ENCODE assay signal across 9 mouse cellular contexts in the genomic region with DNA sequence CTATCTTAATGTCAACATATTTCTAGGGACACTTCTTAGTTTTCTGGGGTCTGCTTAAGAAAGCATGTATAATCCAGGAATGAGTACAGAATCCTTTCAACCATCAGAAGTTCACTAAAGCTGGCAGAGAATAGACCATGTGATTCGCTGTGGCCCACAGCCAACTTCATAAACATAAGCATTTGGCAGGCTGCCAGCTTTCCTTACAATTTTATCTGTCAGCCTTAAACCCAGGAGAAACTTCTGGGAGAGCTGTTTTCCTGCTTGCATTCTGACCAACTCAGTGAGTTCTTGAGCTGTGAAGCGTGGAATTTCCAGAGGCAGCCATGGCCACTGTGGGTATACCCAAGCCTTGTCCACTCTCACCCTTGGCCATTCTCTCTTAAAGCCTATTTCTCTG.
DNase-seq lines count a peak whose midpoint lies in the region; ATAC-seq and TF ChIP-seq lines count a peak whose summit lies in the region.
"Had no signal": no experiment of that assay in that cellular context is flagged by ENCODE, and none has a peak within 500 bp of the region (broad histone marks: within the 10 kb centered on the region; RNA-seq: fewer than 3 reads in every experiment).

No protein-coding gene starts in this region.

- 69% methylated on average over 2 of the region's 2 CpGs for WGBS in forebrain, embryonic 14.5 days
- WGBS in forebrain, embryonic 11.5 days, result 85% methylated on average over 2 of the region's 2 CpGs
- 12% methylated on average over 2 of the region's 2 CpGs for WGBS in embryonic facial prominence, embryonic 15.5 days
- 47% methylated on average over 2 of the region's 2 CpGs for WGBS in hindbrain, postnatal 0 days

- no peak overlapping the region for H3K27ac ChIP-seq in forebrain, embryonic 14.5 days (ENCODE audit: low read depth, low read length)
- H3K27ac ChIP-seq in forebrain, embryonic 11.5 days (ENCODE audit: low read depth, low read length), result no peak overlapping the region
- peak overlapping the region; percentile 68 for H3K27ac ChIP-seq in embryonic facial prominence, embryonic 15.5 days (replicated peaks)
- no peak overlapping the region for H3K27ac ChIP-seq in hindbrain, postnatal 0 days
- H3K27ac ChIP-seq: liver, embryonic 14.5 days had no signal

- peak; percentile 89 for DNase-seq in forebrain, embryonic 14.5 days (ENCODE audit: low spot score)
- DNase-seq in forebrain, embryonic 11.5 days (ENCODE audit: low spot score), result no peak
- peak; percentile 76 for DNase-seq in hindbrain, postnatal 0 days (ENCODE audit: low spot score)
- peak; percentile 38 for DNase-seq in left cerebral cortex, postnatal 4 days
- peak; percentile 4 for DNase-seq in ovary, postnatal 10 days (ENCODE audit: low spot score)
- DNase-seq in c-Kit-positive CD71-positive TER-119-positive erythroid progenitor cells, embryonic 14.5 days (ENCODE audit: low spot score), result no peak
- no peak for DNase-seq in B cell, adult 2 months

- no peak overlapping the region for H3K4me3 ChIP-seq in forebrain, embryonic 14.5 days (ENCODE audit: low read depth, low read length)
- H3K4me3 ChIP-seq in forebrain, embryonic 11.5 days (ENCODE audit: low read depth, low read length), result no peak overlapping the region
- no peak overlapping the region for H3K4me3 ChIP-seq in embryonic facial prominence, embryonic 15.5 days (replicated peaks)
- no peak overlapping the region for H3K4me3 ChIP-seq in hindbrain, postnatal 0 days (ENCODE audit: low read length)

- intact Hi-C loops in left cerebral cortex, postnatal 4 days (cut with DNase I), result no loop called here

- ATAC-seq in forebrain, embryonic 14.5 days, result peak; percentile 65
- no peak for ATAC-seq in forebrain, embryonic 11.5 days (replicated peaks; ENCODE audit: low FRiP score)
- ATAC-seq in embryonic facial prominence, embryonic 15.5 days (ENCODE audit: insufficient number of reproducible peaks, low FRiP score, low TSS enrichment, low read depth), result peak; percentile 51; the same call in 1 of the 2 replicates
- ATAC-seq in hindbrain, postnatal 0 days, result 0 out of 2 replicates have a peak, but pooled peaks have one; percentile 47

- no peaks in the 10 kb centered on the region for H3K27me3 ChIP-seq in forebrain, embryonic 14.5 days (replicated peaks; ENCODE audit: control insufficient read depth, insufficient read depth, low read length)
- no peaks in the 10 kb centered on the region for H3K27me3 ChIP-seq in forebrain, embryonic 11.5 days (ENCODE audit: control insufficient read depth, insufficient read depth, low read length)
- H3K27me3 ChIP-seq in embryonic facial prominence, embryonic 15.5 days, result no peaks in the 10 kb centered on the region
- no peaks in the 10 kb centered on the region for H3K27me3 ChIP-seq in hindbrain, postnatal 0 days (ENCODE audit: insufficient read depth, low read length)

- H3K4me2 ChIP-seq in forebrain, embryonic 14.5 days (ENCODE audit: low read length), result no peak overlapping the region
- no peak overlapping the region for H3K4me2 ChIP-seq in forebrain, embryonic 11.5 days (ENCODE audit: low read depth, low read length, severe bottlenecking)
- no peak overlapping the region for H3K4me2 ChIP-seq in embryonic facial prominence, embryonic 15.5 days (replicated peaks)
- no peak overlapping the region for H3K4me2 ChIP-seq in hindbrain, postnatal 0 days (ENCODE audit: low read depth, low read length)

- H3K9me3 ChIP-seq in forebrain, embryonic 14.5 days (replicated peaks; ENCODE audit: control insufficient read depth, low read length), result no peaks in the 10 kb centered on the region
- no peaks in the 10 kb centered on the region for H3K9me3 ChIP-seq in forebrain, embryonic 11.5 days (ENCODE audit: control insufficient read depth, low read length)
- no peaks in the 10 kb centered on the region for H3K9me3 ChIP-seq in embryonic facial prominence, embryonic 15.5 days (replicated peaks)
- no peaks in the 10 kb centered on the region for H3K9me3 ChIP-seq in hindbrain, postnatal 0 days (ENCODE audit: low read length)

- no peak overlapping the region for H3K9ac ChIP-seq in forebrain, embryonic 14.5 days (ENCODE audit: low read length)
- no peak overlapping the region for H3K9ac ChIP-seq in forebrain, embryonic 11.5 days (ENCODE audit: low read length)
- no peak overlapping the region for H3K9ac ChIP-seq in embryonic facial prominence, embryonic 15.5 days
- no peak overlapping the region for H3K9ac ChIP-seq in hindbrain, postnatal 0 days (replicated peaks; ENCODE audit: low read length)
- H3K9ac ChIP-seq: liver, embryonic 14.5 days had no signal

- H3K36me3 ChIP-seq in forebrain, embryonic 14.5 days (ENCODE audit: control insufficient read depth, insufficient read depth, low read length), result no peaks in the 10 kb centered on the region
- H3K36me3 ChIP-seq in forebrain, embryonic 11.5 days (ENCODE audit: control insufficient read depth, insufficient read depth, low read length), result no peaks in the 10 kb centered on the region
- H3K36me3 ChIP-seq in embryonic facial prominence, embryonic 15.5 days, result no peaks in the 10 kb centered on the region
- H3K36me3 ChIP-seq in hindbrain, postnatal 0 days (ENCODE audit: insufficient read depth, low read length), result no peaks in the 10 kb centered on the region

- H3K4me1 ChIP-seq in forebrain, embryonic 14.5 days (ENCODE audit: control insufficient read depth, insufficient read depth, low read length), result 0 out of 2 replicates have a peak, but pooled peaks cover 2% of the 10 kb centered on the region
- H3K4me1 ChIP-seq in forebrain, embryonic 11.5 days (replicated peaks; ENCODE audit: control insufficient read depth, insufficient read depth, low read length), result no peaks in the 10 kb centered on the region
- H3K4me1 ChIP-seq in embryonic facial prominence, embryonic 15.5 days, result peaks cover 5% of the 10 kb centered on the region; the same call in 1 of the 2 replicates
- no peaks in the 10 kb centered on the region for H3K4me1 ChIP-seq in hindbrain, postnatal 0 days (ENCODE audit: insufficient read depth, low read length)

- TF ChIP-seq CTCF in hindbrain, postnatal 0 days (IDR thresholded peaks at IDR 0.05; ENCODE audit: low read depth), result no peak

Comparison
In these comparisons a context has a peak if more than half of its experiments do, and no peak if none do; other contexts are left out.
1. DNase-seq: peak in forebrain, embryonic 14.5 days (single experiment), hindbrain, postnatal 0 days (single experiment), left cerebral cortex, postnatal 4 days (single experiment) and ovary, postnatal 10 days (single experiment); none in forebrain, embryonic 11.5 days (single experiment), c-Kit-positive CD71-positive TER-119-positive erythroid progenitor cells, embryonic 14.5 days (single experiment) and B cell, adult 2 months (0 of 2).